Mouse (Mus musculus) myocyte (in vitro differentiated cells): ENCODE results near the gene Hydin.

Source experiments
- E2F4 ChIP-seq: IDR thresholded peaks from one replicate; pipeline ENCODE4 v1.6.1; 2011; ENCODE audit warnings: mild to moderate bottlenecking, control low read depth, moderate library complexity; ENCODE audit not compliant: insufficient read depth
- MAX ChIP-seq: IDR thresholded peaks from one replicate; pipeline ENCODE4 v1.6.1; 2011; ENCODE audit warnings: low read depth, mild to moderate bottlenecking, control low read depth
- POLR2A ChIP-seq: IDR thresholded peaks from one replicate; pipeline ENCODE4 v1.6.1; 2011; ENCODE audit warnings: low read depth, mild to moderate bottlenecking, control low read depth, moderate library complexity; ENCODE audit not compliant: insufficient read length
- POLR2AphosphoS2 ChIP-seq: IDR thresholded peaks from one replicate; pipeline ENCODE4 v1.6.1; 2011; ENCODE audit warnings: low read depth, control low read depth; ENCODE audit not compliant: insufficient read length
- TCF12 ChIP-seq: IDR thresholded peaks from one replicate; pipeline ENCODE4 v1.6.1; 2011; ENCODE audit warnings: mild to moderate bottlenecking, control low read depth; ENCODE audit not compliant: poor library complexity, insufficient read depth, severe bottlenecking
- USF1 ChIP-seq: IDR thresholded peaks from one replicate; pipeline ENCODE4 v1.6.1; 2011; ENCODE audit warnings: low read depth, mild to moderate bottlenecking, control low read depth, moderate library complexity

DNA sequence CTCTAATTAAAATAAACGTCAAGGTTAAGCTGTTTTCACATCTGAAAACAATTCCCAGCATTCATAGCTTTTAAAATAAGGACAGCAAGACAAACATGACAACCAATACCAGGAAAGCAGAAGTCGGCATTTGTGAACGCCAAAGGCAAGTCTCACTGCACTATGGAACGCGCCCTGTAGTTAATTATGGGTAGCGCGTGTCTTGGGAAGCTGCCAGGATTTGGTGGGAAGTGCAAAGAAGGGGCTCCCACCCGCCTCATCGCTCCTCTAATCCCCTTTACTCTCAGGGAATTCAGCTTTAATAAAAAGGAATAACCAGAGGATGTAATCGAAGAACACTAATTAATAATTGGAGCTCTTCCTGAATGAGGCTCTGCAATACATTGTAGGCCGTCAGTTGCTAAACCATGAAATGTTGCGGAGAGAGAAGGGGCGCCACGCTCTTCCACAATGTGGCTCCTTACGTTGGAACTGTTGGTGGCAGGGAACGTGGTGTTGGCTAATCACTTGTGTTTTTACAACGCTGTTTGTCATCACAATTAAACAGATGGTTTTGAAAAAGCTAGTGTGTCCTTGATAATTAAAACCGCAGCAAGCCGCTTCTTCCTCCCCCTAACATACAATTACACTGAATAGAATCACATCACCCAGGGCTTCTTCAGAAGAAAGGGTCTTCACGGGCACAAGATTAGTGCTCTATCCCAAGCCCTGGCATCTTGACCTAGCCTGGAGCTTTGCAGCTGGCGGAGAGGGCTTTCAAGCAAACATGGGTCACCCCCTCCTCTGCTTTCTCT is 8.9 kb downstream of the Hydin start:
- TF ChIP-seq POLR2A (no peak), USF1 (no peak), E2F4 (no peak), TCF12 (no peak), MAX (no peak), POLR2AphosphoS2 (no peak)
